Mouse (Mus musculus): Measurements from ENCODE around the gene Dhrs7b.

The Dhrs7b gene

DNA sequence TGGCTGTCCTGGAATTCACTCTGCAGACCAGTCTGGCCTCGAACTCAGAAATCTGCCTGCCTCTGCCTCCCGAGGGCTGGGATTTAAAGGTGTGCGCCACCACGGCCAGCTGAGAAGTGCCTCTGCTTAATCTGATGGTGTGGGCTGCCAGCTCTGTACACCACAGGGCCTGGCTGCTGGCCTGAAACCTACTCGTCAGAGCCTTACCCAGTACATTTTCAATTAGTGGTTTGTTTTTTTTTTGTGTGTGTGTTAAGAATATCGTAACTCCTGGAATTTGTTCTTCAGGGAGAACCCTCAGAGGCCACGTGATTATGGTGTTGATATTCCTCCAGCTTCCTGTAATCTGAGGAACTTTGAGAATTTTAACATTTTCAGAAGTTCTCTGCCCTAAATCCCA lies 71.6 kb downstream of the Dhrs7b start:
- DNase-seq = no peak

DNA sequence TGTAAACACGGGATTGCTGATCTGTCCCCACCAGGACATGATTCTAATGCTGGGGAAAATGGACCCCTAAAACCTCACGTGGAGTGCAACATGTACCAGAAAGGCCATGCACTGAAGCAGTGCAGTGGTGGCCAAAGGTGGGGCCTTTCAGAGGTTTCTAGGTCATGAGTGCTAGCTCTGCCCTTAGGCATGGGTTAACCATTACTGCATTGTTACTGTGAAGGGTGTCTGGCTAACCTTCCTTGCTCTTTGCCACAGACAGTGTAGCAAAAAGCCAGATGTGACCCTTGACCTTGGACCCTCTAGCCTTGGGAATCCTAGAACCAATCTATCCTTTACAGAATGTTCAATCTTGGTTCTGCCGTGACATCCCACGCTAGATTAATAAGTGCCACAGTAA lies 72.1 kb downstream of the Dhrs7b start:
- no peak for DNase-seq

DNA sequence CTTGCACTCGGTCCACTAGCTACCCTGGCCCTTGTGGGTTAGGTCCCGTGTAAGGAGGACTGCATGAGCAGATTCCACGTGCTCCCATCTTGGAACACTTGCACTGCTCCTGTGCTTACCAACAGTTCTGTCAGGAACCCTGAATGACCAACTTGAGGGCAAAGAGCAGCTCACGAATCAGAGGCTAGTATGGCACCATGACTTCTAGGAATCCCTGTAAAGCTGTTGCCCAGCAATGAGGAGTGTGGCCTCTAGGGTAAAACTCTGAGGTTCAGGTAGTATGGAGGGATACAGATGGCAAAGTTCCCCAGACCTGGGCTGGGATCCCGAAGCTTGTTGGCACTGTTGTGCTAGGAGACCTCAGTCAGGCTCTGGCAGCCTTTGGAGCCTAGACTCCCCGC lies 73.2 kb downstream of the Dhrs7b start:
- no peak for DNase-seq

DNA sequence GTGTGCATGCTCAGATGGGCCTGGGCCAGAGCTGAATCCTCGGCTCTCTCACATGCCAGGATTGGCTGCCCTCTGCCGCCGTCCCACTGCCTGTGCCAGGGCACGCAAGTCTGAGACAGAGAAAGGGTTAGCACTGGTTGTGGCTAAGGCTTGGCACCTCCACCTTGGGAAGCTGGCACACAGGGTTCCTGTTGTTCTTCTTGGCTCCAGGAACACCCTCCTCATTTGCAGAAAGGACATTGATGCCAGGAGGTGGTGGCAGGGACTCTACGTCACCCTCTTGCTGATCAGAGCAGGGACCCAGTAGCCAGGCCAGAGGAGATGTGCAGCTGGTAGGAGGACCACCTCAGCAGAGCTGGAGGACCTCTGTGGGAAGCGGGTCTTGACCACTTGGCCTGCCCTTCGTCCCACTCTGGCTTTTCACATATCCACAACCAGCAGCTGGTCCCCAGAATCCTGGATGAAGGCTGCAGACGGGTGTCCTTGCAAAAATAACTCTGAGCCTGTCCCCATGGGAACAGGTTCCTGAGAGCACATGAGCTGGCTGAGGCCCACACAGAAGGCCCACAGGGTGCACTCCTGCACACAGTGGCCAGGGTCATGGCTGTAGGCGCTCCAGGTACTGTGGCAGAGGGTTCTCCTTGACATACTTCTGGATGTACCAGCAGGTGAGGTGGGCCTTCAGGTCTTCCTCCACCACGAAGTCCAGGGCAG lies 75.1 kb downstream of the Dhrs7b start:
- DNase-seq = no peak

DNA sequence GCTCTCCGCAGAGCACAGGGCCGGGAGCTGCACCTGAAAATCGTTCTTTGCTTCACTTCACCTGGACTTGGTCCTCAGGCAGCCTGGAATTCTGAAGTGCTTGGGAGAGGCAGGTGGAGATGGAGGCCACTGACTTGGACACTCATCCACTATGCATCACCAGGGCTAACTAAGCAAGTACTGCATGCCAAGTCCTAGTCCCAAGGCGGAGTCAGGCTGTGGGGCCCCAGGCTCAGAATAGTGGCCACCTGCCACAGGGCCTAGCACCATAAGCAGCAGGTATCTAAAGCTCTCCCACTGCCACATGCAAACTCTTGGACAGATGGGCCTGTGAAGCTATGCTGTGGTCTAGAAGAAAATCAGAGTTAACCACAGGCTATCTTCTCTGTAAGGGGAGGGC lies 76.0 kb downstream of the Dhrs7b start:
- DNase-seq = no peak

DNA sequence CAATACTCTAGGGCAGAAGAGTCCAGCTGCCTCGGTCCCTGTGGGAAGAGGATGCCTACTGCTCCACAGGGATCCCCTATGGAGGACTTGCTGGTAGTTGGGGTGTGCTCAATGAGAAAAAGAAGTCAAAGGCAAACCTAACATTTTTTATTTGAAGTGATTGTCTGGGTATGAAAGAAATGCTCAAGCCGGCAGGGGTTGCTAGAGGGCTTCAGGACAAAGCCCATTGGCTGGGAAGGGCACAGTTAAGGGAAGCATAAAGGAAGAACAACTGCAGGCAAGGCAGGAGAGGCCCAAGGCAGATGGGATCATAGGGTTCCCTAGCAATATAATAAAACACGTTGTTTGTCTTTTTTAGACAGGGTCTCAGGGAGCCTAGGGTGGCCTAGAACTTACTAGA lies 77.6 kb downstream of the Dhrs7b start:
- no peak for DNase-seq

DNA sequence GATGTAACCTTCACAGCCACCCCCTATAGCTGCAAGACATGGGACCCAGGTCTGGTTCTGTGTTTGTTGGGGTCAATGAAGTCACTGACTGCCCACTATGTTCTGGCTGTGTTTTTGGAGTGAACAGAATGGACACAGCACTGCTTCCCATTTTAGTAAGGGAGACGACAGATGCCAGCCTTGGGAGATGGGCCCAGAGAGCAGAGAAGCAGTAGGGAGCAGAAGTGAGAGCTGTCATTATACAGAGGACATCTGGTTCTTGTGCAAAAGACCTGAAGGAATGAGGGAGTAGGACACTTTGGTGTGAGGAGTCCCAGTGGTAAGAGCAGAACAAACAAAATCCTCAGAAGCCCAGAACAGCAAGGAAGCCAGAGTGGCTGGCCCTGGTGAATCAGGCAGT lies 79.2 kb downstream of the Dhrs7b start:
- no peak for DNase-seq

Data from cerebellum, adult 8-10 months (tissue).